Mouse (Mus musculus): ENCODE measurements around the gene Xpo5. TPM values are rescaled to one million over a fixed set of nuclear protein-coding genes. Genes with fewer than 3 reads are reported as not detected.
A peak's percentile ranks its signal among the peaks of the same experiment; 100 is the strongest.

Gene Xpo5
- total RNA-seq, 1 experiment, result 63.2 TPM

GRCm38 (mm10) chr17:46283911-46284310 lies 81.3 kb downstream of the Xpo5 start:
- in situ Hi-C loops (cut with MboI; ENCODE audit: low sequenced_read_pairs in 2 of 2, unreplicated experiment in 2 of 2), result no loop called here
- H3K4me1 ChIP-seq (ENCODE audit: control insufficient read depth in 2 of 2, insufficient read depth in 2 of 2, low read length in 2 of 2, poor library complexity in 1 of 2), result peaks cover 8 to 19% of the 10 kb centered on the region in 2 experiments
- H3K27ac ChIP-seq (ENCODE audit: insufficient read depth, low read depth, low read length, poor library complexity, severe bottlenecking), result no peak overlapping the region
- TF ChIP-seq ZNF384 (IDR thresholded peaks at IDR 0.05; ENCODE audit: low read depth, low read length) (no peak), ZC3H11A (IDR thresholded peaks at IDR 0.05; ENCODE audit: borderline replicate concordance, low read depth, low read length) (no peak), MAFK (IDR thresholded peaks at IDR 0.05; ENCODE audit: insufficient read depth, low read depth, low read length) (no peak), CHD2 (IDR thresholded peaks at IDR 0.05; ENCODE audit: low read depth, low read length) (no peak), HCFC1 (IDR thresholded peaks at IDR 0.05; ENCODE audit: borderline replicate concordance, insufficient read depth, low read length) (no peak)
- H3K36me3 ChIP-seq (ENCODE audit: control insufficient read depth, insufficient read depth, low read length, poor library complexity, severe bottlenecking), result peaks cover 8% of the 10 kb centered on the region; the same call in 1 of the 2 replicates
- DNase-seq (ENCODE audit: low read depth, low spot score), result no peak
- H3K4me3 ChIP-seq (ENCODE audit: insufficient read depth in 1 of 2, low read depth in 1 of 2, low read length in 2 of 2, poor library complexity in 1 of 2, severe bottlenecking in 1 of 2), result no peak overlapping the region
- no peaks in the 10 kb centered on the region for H3K9me3 ChIP-seq (ENCODE audit: control insufficient read depth, insufficient read depth, low read depth, low read length)
- H3K9ac ChIP-seq (ENCODE audit: insufficient read depth, low read depth, low read length, poor library complexity, severe bottlenecking), result no peak overlapping the region

GRCm38 (mm10) chr17:46284653-46285052 lies 82.1 kb downstream of the Xpo5 start:
- H3K36me3 ChIP-seq (ENCODE audit: control insufficient read depth, insufficient read depth, low read length, poor library complexity, severe bottlenecking), result peaks cover 6% of the 10 kb centered on the region; the same call in 1 of the 2 replicates
- H3K9me3 ChIP-seq (ENCODE audit: control insufficient read depth, insufficient read depth, low read depth, low read length), result no peaks in the 10 kb centered on the region
- H3K4me1 ChIP-seq (ENCODE audit: control insufficient read depth in 2 of 2, insufficient read depth in 2 of 2, low read length in 2 of 2, poor library complexity in 1 of 2), result peaks cover 8 to 19% of the 10 kb centered on the region in 2 experiments
- no peak overlapping the region for H3K9ac ChIP-seq (ENCODE audit: insufficient read depth, low read depth, low read length, poor library complexity, severe bottlenecking)
- in situ Hi-C loops (cut with MboI; ENCODE audit: low sequenced_read_pairs in 2 of 2, unreplicated experiment in 2 of 2), result no loop called here
- no peak for TF ChIP-seq ZNF384 (IDR thresholded peaks at IDR 0.05; ENCODE audit: low read depth, low read length)
- no peak for TF ChIP-seq CHD2 (IDR thresholded peaks at IDR 0.05; ENCODE audit: low read depth, low read length)
- no peak for TF ChIP-seq HCFC1 (IDR thresholded peaks at IDR 0.05; ENCODE audit: borderline replicate concordance, insufficient read depth, low read length)
- TF ChIP-seq ZC3H11A (IDR thresholded peaks at IDR 0.05; ENCODE audit: borderline replicate concordance, low read depth, low read length), result no peak
- no peak for TF ChIP-seq MAFK (IDR thresholded peaks at IDR 0.05; ENCODE audit: insufficient read depth, low read depth, low read length)
- DNase-seq (ENCODE audit: low read depth, low spot score), result no peak
- H3K27ac ChIP-seq (ENCODE audit: insufficient read depth, low read depth, low read length, poor library complexity, severe bottlenecking), result no peak overlapping the region
- H3K4me3 ChIP-seq (ENCODE audit: insufficient read depth in 1 of 2, low read depth in 1 of 2, low read length in 2 of 2, poor library complexity in 1 of 2, severe bottlenecking in 1 of 2), result no peak overlapping the region

GRCm38 (mm10) chr17:46285407-46285806 lies 82.8 kb downstream of the Xpo5 start:
- no peak overlapping the region for H3K27ac ChIP-seq (ENCODE audit: insufficient read depth, low read depth, low read length, poor library complexity, severe bottlenecking)
- no peak for DNase-seq (ENCODE audit: low read depth, low spot score)
- H3K9ac ChIP-seq (ENCODE audit: insufficient read depth, low read depth, low read length, poor library complexity, severe bottlenecking), result no peak overlapping the region
- peaks cover 3% of the 10 kb centered on the region; the same call in 1 of the 2 replicates for H3K36me3 ChIP-seq (ENCODE audit: control insufficient read depth, insufficient read depth, low read length, poor library complexity, severe bottlenecking)
- in situ Hi-C loops (cut with MboI; ENCODE audit: low sequenced_read_pairs in 2 of 2, unreplicated experiment in 2 of 2), result no loop called here
- H3K9me3 ChIP-seq (ENCODE audit: control insufficient read depth, insufficient read depth, low read depth, low read length), result no peaks in the 10 kb centered on the region
- peaks cover 8 to 19% of the 10 kb centered on the region in 2 experiments for H3K4me1 ChIP-seq (ENCODE audit: control insufficient read depth in 2 of 2, insufficient read depth in 2 of 2, low read length in 2 of 2, poor library complexity in 1 of 2)
- peak; percentile 90 for TF ChIP-seq MAFK (IDR thresholded peaks at IDR 0.05; ENCODE audit: insufficient read depth, low read depth, low read length)
- no peak for TF ChIP-seq HCFC1 (IDR thresholded peaks at IDR 0.05; ENCODE audit: borderline replicate concordance, insufficient read depth, low read length)
- no peak for TF ChIP-seq ZNF384 (IDR thresholded peaks at IDR 0.05; ENCODE audit: low read depth, low read length)
- no peak for TF ChIP-seq CHD2 (IDR thresholded peaks at IDR 0.05; ENCODE audit: low read depth, low read length)
- TF ChIP-seq ZC3H11A (IDR thresholded peaks at IDR 0.05; ENCODE audit: borderline replicate concordance, low read depth, low read length), result no peak
- H3K4me3 ChIP-seq (ENCODE audit: insufficient read depth in 1 of 2, low read depth in 1 of 2, low read length in 2 of 2, poor library complexity in 1 of 2, severe bottlenecking in 1 of 2), result no peak overlapping the region

- DNase-seq (ENCODE audit: low read depth, low spot score), result no peak
- no peaks in the 10 kb centered on the region for H3K36me3 ChIP-seq (ENCODE audit: control insufficient read depth, insufficient read depth, low read length, poor library complexity, severe bottlenecking)
- peaks cover 4 to 14% of the 10 kb centered on the region in 2 experiments; a peak in 2 of 4 replicates for H3K4me1 ChIP-seq (ENCODE audit: control insufficient read depth in 2 of 2, insufficient read depth in 2 of 2, low read length in 2 of 2, poor library complexity in 1 of 2)
- H3K9me3 ChIP-seq (ENCODE audit: control insufficient read depth, insufficient read depth, low read depth, low read length), result no peaks in the 10 kb centered on the region
- H3K27ac ChIP-seq (ENCODE audit: insufficient read depth, low read depth, low read length, poor library complexity, severe bottlenecking), result no peak overlapping the region
- H3K4me3 ChIP-seq (ENCODE audit: insufficient read depth in 1 of 2, low read depth in 1 of 2, low read length in 2 of 2, poor library complexity in 1 of 2, severe bottlenecking in 1 of 2), result no peak overlapping the region
- no peak overlapping the region for H3K9ac ChIP-seq (ENCODE audit: insufficient read depth, low read depth, low read length, poor library complexity, severe bottlenecking)
- in situ Hi-C loops (cut with MboI; ENCODE audit: low sequenced_read_pairs in 2 of 2, unreplicated experiment in 2 of 2), result no loop called here
- TF ChIP-seq ZNF384 (IDR thresholded peaks at IDR 0.05; ENCODE audit: low read depth, low read length), result no peak
- no peak for TF ChIP-seq CHD2 (IDR thresholded peaks at IDR 0.05; ENCODE audit: low read depth, low read length)
- no peak for TF ChIP-seq MAFK (IDR thresholded peaks at IDR 0.05; ENCODE audit: insufficient read depth, low read depth, low read length)
- no peak for TF ChIP-seq HCFC1 (IDR thresholded peaks at IDR 0.05; ENCODE audit: borderline replicate concordance, insufficient read depth, low read length)
- TF ChIP-seq ZC3H11A (IDR thresholded peaks at IDR 0.05; ENCODE audit: borderline replicate concordance, low read depth, low read length), result no peak
These were observed 85.1 kb downstream of the Xpo5 start for GRCm38 (mm10) chr17:46287678-46288095.

Other genes with a start within 250 kb of the Xpo5 start
- gene Vegfa, start 170.4 kb upstream of the Xpo5 start, total RNA-seq (2012; rRNA removed), result 53.0 and 112 TPM in 2 replicates
- 90.0 and 90.6 TPM in 2 replicates for gene Mrps18a, start 91.8 kb upstream of the Xpo5 start, total RNA-seq (2012; rRNA removed)
- gene Rsph9, start 58.6 kb upstream of the Xpo5 start, total RNA-seq (2012; rRNA removed), result 0.85 and 2.9 TPM in 2 replicates
- 7.1 and 8.2 TPM in 2 replicates for gene Mad2l1bp, start 49.2 kb upstream of the Xpo5 start, total RNA-seq (2012; rRNA removed)
- gene Gtpbp2, start 41.8 kb upstream of the Xpo5 start, total RNA-seq (2012; rRNA removed), result 33.4 and 65.4 TPM in 2 replicates
- gene Polh, start 137 bp upstream of the Xpo5 start, total RNA-seq (2012; rRNA removed), result 9.5 and 11.8 TPM in 2 replicates
- gene Polr1c, start 45.3 kb downstream of the Xpo5 start, total RNA-seq (2012; rRNA removed), result 177 and 213 TPM in 2 replicates
- 59.3 and 68.6 TPM in 2 replicates for gene Yipf3, start 45.3 kb downstream of the Xpo5 start, total RNA-seq (2012; rRNA removed)
- 1.3 TPM in 2 replicates for gene Lrrc73, start 50.7 kb downstream of the Xpo5 start, total RNA-seq (2012; rRNA removed)
- 27.7 and 33.0 TPM in 2 replicates for gene Tjap1, start 80.2 kb downstream of the Xpo5 start, total RNA-seq (2012; rRNA removed)
- gene Dlk2, start 94.6 kb downstream of the Xpo5 start, total RNA-seq (2012; rRNA removed), result 1.3 and 1.4 TPM in 2 replicates
- 17.2 and 25.6 TPM in 2 replicates for gene Abcc10, start 125.6 kb downstream of the Xpo5 start, total RNA-seq (2012; rRNA removed)
- gene Zfp318, start 180.9 kb downstream of the Xpo5 start, total RNA-seq (2012; rRNA removed), result 14.0 and 19.1 TPM in 2 replicates
- gene Crip3, start 226.1 kb downstream of the Xpo5 start, total RNA-seq (2012; rRNA removed), result 0.49 and 0.79 TPM in 2 replicates
- gene Slc22a7, start 235.7 kb downstream of the Xpo5 start, total RNA-seq (2012; rRNA removed), result 3.6 and 6.1 TPM in 2 replicates

Measured in ES-E14 (cell line).